Mouse (Mus musculus) lung, adult 2 months (tissue): ENCODE measurements around the gene Haus3.

Source experiments
- CTCF ChIP-seq: fragments of 200-500 bp; IDR thresholded peaks from 2 replicates; pipeline ENCODE4 v1.5.1; 2011; ENCODE audit warnings: mild to moderate bottlenecking, low read length, control low read depth; ENCODE audit not compliant: insufficient read depth
- POLR2A ChIP-seq: fragments of 200-500 bp; IDR thresholded peaks from 2 replicates; pipeline ENCODE4 v1.6.1; 2011; ENCODE audit warnings: low read depth, mild to moderate bottlenecking, control low read depth, low read length, borderline replicate concordance; ENCODE audit errors: extremely low read depth

- TF ChIP-seq POLR2A (no peak), CTCF (no peak)
These were observed 7.8 kb upstream of the Haus3 start for GRCm38 (mm10) chr5:34177091-34177490.
